ENCODE assay signal across 8 mouse cellular contexts in the genomic region with DNA sequence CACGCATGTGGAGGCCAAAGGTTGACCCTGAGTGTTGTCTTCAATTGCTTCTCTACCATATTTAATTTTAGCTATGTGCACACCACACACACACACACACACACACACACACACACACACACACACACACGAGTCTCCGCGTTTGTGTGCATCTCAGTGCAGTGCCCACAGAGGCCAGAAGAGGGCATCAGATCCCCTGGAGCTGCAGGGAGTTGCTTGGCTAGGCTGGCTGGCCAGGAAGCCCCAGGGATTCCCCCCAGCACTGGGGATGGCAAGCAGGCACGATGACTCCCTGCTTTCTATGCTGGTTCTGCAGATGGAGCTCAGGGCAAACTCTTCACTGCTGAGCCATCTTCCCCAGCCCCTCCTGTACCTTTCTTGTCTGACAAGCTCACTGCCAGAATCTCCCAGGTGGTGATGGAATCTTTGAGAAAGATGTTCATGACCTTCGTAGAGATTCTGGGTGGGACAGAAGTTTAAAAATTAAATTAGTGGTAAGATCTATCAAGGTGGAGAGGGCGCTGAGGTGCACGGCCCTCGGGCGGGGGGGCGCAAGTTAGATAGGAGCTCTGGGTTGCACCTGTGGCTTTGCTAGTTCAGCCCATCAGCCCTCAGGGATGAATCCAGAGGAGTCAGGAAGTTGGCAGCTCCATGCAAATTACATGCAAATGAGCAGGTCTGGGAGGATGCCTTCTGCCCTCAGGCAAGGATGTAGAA. TPM values are rescaled to one million over a fixed set of nuclear protein-coding genes. Genes with fewer than 3 reads are reported as not detected.
DNase-seq lines count a peak whose midpoint lies in the region; ATAC-seq and TF ChIP-seq lines count a peak whose summit lies in the region.

No protein-coding gene starts in this region.

- no peak for ATAC-seq in neural tube, embryonic 15.5 days (ENCODE audit: low FRiP score)
- ATAC-seq in intestine, embryonic 15.5 days: peak; percentile 35; the same call in 1 of the 2 replicates
- ATAC-seq in limb, embryonic 11.5 days (ENCODE audit: insufficient number of reproducible peaks, low FRiP score, low TSS enrichment, low read depth): no peak

- no peaks in the 10 kb centered on the region for H3K36me3 ChIP-seq in neural tube, embryonic 15.5 days
- H3K36me3 ChIP-seq in intestine, embryonic 15.5 days: no peaks in the 10 kb centered on the region
- H3K36me3 ChIP-seq in limb, embryonic 11.5 days (ENCODE audit: control insufficient read depth, insufficient read depth, low read length): no peaks in the 10 kb centered on the region

- H3K9ac ChIP-seq in neural tube, embryonic 15.5 days (replicated peaks): no peak overlapping the region
- H3K9ac ChIP-seq in intestine, embryonic 15.5 days: no peak overlapping the region
- no peak overlapping the region for H3K9ac ChIP-seq in limb, embryonic 11.5 days (ENCODE audit: low read length)

- WGBS in neural tube, embryonic 15.5 days: 27% methylated on average over 11 of the region's 11 CpGs
- WGBS in intestine, embryonic 15.5 days: 25% methylated on average over 11 of the region's 11 CpGs
- 26% methylated on average over 11 of the region's 11 CpGs for WGBS in limb, embryonic 11.5 days

- H3K4me1 ChIP-seq in neural tube, embryonic 15.5 days: peaks cover 4% of the 10 kb centered on the region; the same call in 1 of the 2 replicates
- H3K4me1 ChIP-seq in intestine, embryonic 15.5 days (replicated peaks): no peaks in the 10 kb centered on the region
- no peaks in the 10 kb centered on the region for H3K4me1 ChIP-seq in limb, embryonic 11.5 days (ENCODE audit: control insufficient read depth, insufficient read depth, low read length)

- DNase-seq in neural tube, embryonic 10.5 days (ENCODE audit: extremely low spot score, low spot score): peak; percentile 59
- peak; percentile 62 for DNase-seq in brain, embryonic 14.5 days (ENCODE audit: low read depth)
- peak; percentile 48 for DNase-seq in forelimb bud, embryonic 11.5 days (ENCODE audit: low read depth, low spot score)
- peak; percentile 81 for DNase-seq in limb, embryonic 11.5 days (ENCODE audit: low spot score)
- peak; percentile 79 for DNase-seq in ovary, postnatal 14 days (ENCODE audit: low spot score)
- peak; percentile 78 to 80 for DNase-seq in thymus, postnatal 36 days

- H3K9me3 ChIP-seq in neural tube, embryonic 15.5 days (replicated peaks): no peaks in the 10 kb centered on the region
- no peaks in the 10 kb centered on the region for H3K9me3 ChIP-seq in intestine, embryonic 15.5 days
- no peaks in the 10 kb centered on the region for H3K9me3 ChIP-seq in limb, embryonic 11.5 days (ENCODE audit: control insufficient read depth, low read length)

- TF ChIP-seq POLR2A in brain, embryonic 14.5 days (IDR thresholded peaks at IDR 0.05; ENCODE audit: borderline replicate concordance, extremely low read depth, insufficient read depth, insufficient read length, poor library complexity, severe bottlenecking): no peak

- no peak overlapping the region for H3K4me3 ChIP-seq in neural tube, embryonic 15.5 days (replicated peaks)
- H3K4me3 ChIP-seq in intestine, embryonic 15.5 days (replicated peaks): no peak overlapping the region
- H3K4me3 ChIP-seq in limb, embryonic 11.5 days (ENCODE audit: low read depth, low read length): no peak overlapping the region

- H3K27ac ChIP-seq in neural tube, embryonic 15.5 days (replicated peaks): no peak overlapping the region
- no peak overlapping the region for H3K27ac ChIP-seq in intestine, embryonic 15.5 days
- no peak overlapping the region for H3K27ac ChIP-seq in limb, embryonic 11.5 days (replicated peaks; ENCODE audit: low read depth, low read length)

- H3K27me3 ChIP-seq in neural tube, embryonic 15.5 days (replicated peaks): no peaks in the 10 kb centered on the region; the same call in 1 of the 2 replicates
- no peaks in the 10 kb centered on the region for H3K27me3 ChIP-seq in intestine, embryonic 15.5 days (replicated peaks)
- no peaks in the 10 kb centered on the region for H3K27me3 ChIP-seq in limb, embryonic 11.5 days (ENCODE audit: control insufficient read depth, insufficient read depth, low read length)

- no peak overlapping the region for H3K4me2 ChIP-seq in neural tube, embryonic 15.5 days
- no peak overlapping the region for H3K4me2 ChIP-seq in intestine, embryonic 15.5 days (replicated peaks)
- no peak overlapping the region for H3K4me2 ChIP-seq in limb, embryonic 11.5 days (ENCODE audit: low read depth, severe bottlenecking)

- peak; percentile 69 for TF ChIP-seq CTCF in brain, embryonic 14.5 days (IDR thresholded peaks at IDR 0.05; ENCODE audit: borderline replicate concordance, extremely low read depth, insufficient read depth, insufficient read length)

RNA-seq across cellular contexts. Expression of a gene that starts 8.6 kb away (rescaled TPM):
- polyA plus RNA-seq in neural tube, embryonic 15.5 days (2015; fragmentation: Nextera tagmentation; extraction: Ambion mirVana): 3.7 and 4.0 TPM in 2 replicates
- 1.0 and 2.0 TPM in 2 replicates for polyA plus RNA-seq in brain, embryonic 14.5 days (2012; rRNA removed)
- 4.3 and 7.7 TPM in 2 replicates for polyA plus RNA-seq in intestine, embryonic 15.5 days (2015; fragmentation: Nextera tagmentation; extraction: Ambion mirVana)
- polyA plus RNA-seq in limb, embryonic 11.5 days (2014; fragmentation: Nextera tagmentation; extraction: Ambion mirVana): 0.03 and 0.21 TPM in 2 replicates

RNA-seq across cellular contexts. Expression of a gene that starts 25.3 kb away (rescaled TPM):
- polyA plus RNA-seq in neural tube, embryonic 15.5 days (2015; fragmentation: Nextera tagmentation; extraction: Ambion mirVana): 0.37 TPM in 1 of 2 replicates, not detected in the other
- polyA plus RNA-seq in brain, embryonic 14.5 days (2012; rRNA removed): 0.10 and 0.14 TPM in 2 replicates
- 0.23 and 0.29 TPM in 2 replicates for polyA plus RNA-seq in intestine, embryonic 15.5 days (2015; fragmentation: Nextera tagmentation; extraction: Ambion mirVana)
- 0.17 and 0.31 TPM in 2 replicates for polyA plus RNA-seq in limb, embryonic 11.5 days (2014; fragmentation: Nextera tagmentation; extraction: Ambion mirVana)

RNA-seq across cellular contexts. Expression of a gene that starts 28.9 kb away (rescaled TPM):
- 23.3 and 27.6 TPM in 2 replicates for polyA plus RNA-seq in neural tube, embryonic 15.5 days (2015; fragmentation: Nextera tagmentation; extraction: Ambion mirVana)
- polyA plus RNA-seq in brain, embryonic 14.5 days (2012; rRNA removed): 18.3 and 20.8 TPM in 2 replicates
- 32.6 and 34.7 TPM in 2 replicates for polyA plus RNA-seq in intestine, embryonic 15.5 days (2015; fragmentation: Nextera tagmentation; extraction: Ambion mirVana)
- 28.2 and 30.8 TPM in 2 replicates for polyA plus RNA-seq in limb, embryonic 11.5 days (2014; fragmentation: Nextera tagmentation; extraction: Ambion mirVana)

RNA-seq across cellular contexts. Expression of a gene that starts 29.9 kb away (rescaled TPM):
- 9.3 and 15.9 TPM in 2 replicates for polyA plus RNA-seq in neural tube, embryonic 15.5 days (2015; fragmentation: Nextera tagmentation; extraction: Ambion mirVana)
- polyA plus RNA-seq in brain, embryonic 14.5 days (2012; rRNA removed): 11.7 and 11.9 TPM in 2 replicates
- polyA plus RNA-seq in intestine, embryonic 15.5 days (2015; fragmentation: Nextera tagmentation; extraction: Ambion mirVana): 45.2 and 46.1 TPM in 2 replicates
- 27.8 and 28.4 TPM in 2 replicates for polyA plus RNA-seq in limb, embryonic 11.5 days (2014; fragmentation: Nextera tagmentation; extraction: Ambion mirVana)

RNA-seq across cellular contexts. Expression of a gene that starts 59.6 kb away (rescaled TPM):
- 1.6 and 10.9 TPM in 2 replicates for polyA plus RNA-seq in neural tube, embryonic 15.5 days (2015; fragmentation: Nextera tagmentation; extraction: Ambion mirVana)
- polyA plus RNA-seq in brain, embryonic 14.5 days (2012; rRNA removed): 0.82 and 0.86 TPM in 2 replicates
- 3.2 TPM in 2 replicates for polyA plus RNA-seq in intestine, embryonic 15.5 days (2015; fragmentation: Nextera tagmentation; extraction: Ambion mirVana)
- polyA plus RNA-seq in limb, embryonic 11.5 days (2014; fragmentation: Nextera tagmentation; extraction: Ambion mirVana): 1.6 and 1.7 TPM in 2 replicates
